Mouse (Mus musculus) forebrain, embryonic 12.5 days (tissue): Measurements from ENCODE around the gene Vangl1. TPM values are rescaled to one million over a fixed set of nuclear protein-coding genes. Genes with fewer than 3 reads are reported as not detected.

ENCODE experiments used
- polyA plus RNA-seq: library from polyadenylated mRNA; unstranded; fragments of >200 nt; fragmentation: Nextera tagmentation; extraction: Ambion mirVana; gene quantifications from 2 replicates; pipeline ENCODE4 v1.2.1, GENCODE M21; 2016

Vangl1 gene
- polyA plus RNA-seq, 1 experiment from 2014 or later: 5.8 TPM

Other genes starting within 250 kb of the Vangl1 start
- 56.4 and 59.5 TPM in 2 replicates for gene Nhlh2, start 194.6 kb downstream of the Vangl1 start, polyA plus RNA-seq
- 0.08 and 0.41 TPM in 2 replicates for gene Casq2, start 118.3 kb downstream of the Vangl1 start, polyA plus RNA-seq